In the genomic region with DNA sequence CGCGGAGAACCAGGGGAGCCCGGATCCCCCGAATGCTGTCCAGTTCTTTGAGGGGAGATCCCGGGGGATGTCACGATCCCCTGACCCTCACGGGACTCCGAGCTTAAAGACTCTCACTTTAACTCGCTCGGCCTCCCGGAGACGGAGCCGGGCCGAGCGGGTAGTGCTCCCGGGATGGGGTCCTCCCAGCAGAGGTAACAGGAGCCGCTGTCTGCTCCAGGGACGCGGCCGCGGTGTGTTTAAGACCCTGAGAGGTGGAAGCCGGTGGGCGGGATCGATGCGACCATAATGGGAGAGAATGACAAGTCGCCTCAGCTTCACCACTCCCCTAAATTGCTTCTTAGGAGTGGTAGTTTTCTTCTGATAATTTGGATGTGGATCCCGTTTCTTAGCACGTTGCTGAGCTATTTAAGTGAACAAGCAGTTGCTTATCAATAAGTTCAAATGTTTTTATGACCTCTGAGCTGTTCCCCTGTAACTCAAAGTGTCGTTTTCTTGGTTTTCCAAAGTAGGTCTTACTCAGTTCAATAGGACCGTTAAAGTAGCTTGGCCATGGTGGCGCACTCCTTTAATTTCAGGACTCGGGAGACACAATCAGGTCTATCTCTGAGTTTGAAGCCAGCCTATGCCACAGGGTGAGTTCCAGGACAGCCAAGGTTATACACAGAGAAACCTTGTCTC, we compare ENCODE assay signal across 9 mouse cellular contexts. TPM values are rescaled to one million over a fixed set of nuclear protein-coding genes. Genes with fewer than 3 reads are reported as not detected.
DNase-seq lines count a peak whose midpoint lies in the region; ATAC-seq and TF ChIP-seq lines count a peak whose summit lies in the region.
"Not testable (repeated sequence)": the region's sequence is repeated elsewhere in the genome, so short reads cannot be mapped to it uniquely, and the experiment has no call there.
"Had no signal": no experiment of that assay in that cellular context is flagged by ENCODE, and none has a peak within 500 bp of the region (broad histone marks: within the 10 kb centered on the region; RNA-seq: fewer than 3 reads in every experiment).

No protein-coding gene starts in this region.

- peak overlapping the region; percentile 78 for H3K9ac ChIP-seq in hindbrain, embryonic 16.5 days (ENCODE audit: low read depth, low read length)
- peak overlapping the region; percentile 79 for H3K9ac ChIP-seq in neural tube, embryonic 15.5 days (replicated peaks)

- H3K4me2 ChIP-seq in hindbrain, embryonic 16.5 days (ENCODE audit: low read length), result peak overlapping the region; percentile 84
- peak overlapping the region; percentile 55 for H3K4me2 ChIP-seq in neural tube, embryonic 15.5 days

- WGBS in hindbrain, embryonic 16.5 days, result under 1% methylated on average over 19 of the region's 32 CpGs
- 1% methylated on average over 29 of the region's 32 CpGs for WGBS in neural tube, embryonic 15.5 days

- H3K36me3 ChIP-seq in hindbrain, embryonic 16.5 days (ENCODE audit: control insufficient read depth, insufficient read depth, low read length), result not testable (repeated sequence)
- H3K36me3 ChIP-seq in neural tube, embryonic 15.5 days, result peaks cover 14% of the 10 kb centered on the region; the same call in 1 of the 2 replicates

- H3K27me3 ChIP-seq in hindbrain, embryonic 16.5 days (replicated peaks; ENCODE audit: control insufficient read depth, insufficient read depth, low read length); neural tube, embryonic 15.5 days (replicated peaks): not testable (repeated sequence)

- peak; percentile 51; the same call in 1 of the 2 replicates for ATAC-seq in hindbrain, embryonic 16.5 days
- ATAC-seq in neural tube, embryonic 15.5 days (ENCODE audit: low FRiP score), result peak; percentile 65

- DNase-seq in R1 (ENCODE audit: low read depth, low spot score), result peak; percentile 63
- DNase-seq in gastrocnemius, adult 18-20 months (ENCODE audit: low spot score), result peak; percentile 22
- DNase-seq in layer of hippocampus, postnatal 14 days (ENCODE audit: low spot score in 2 of 2), result peak; percentile 16 to 39
- DNase-seq in lung, postnatal 14 days, result peak; percentile 24
- peak; percentile 54 for DNase-seq in thymus, postnatal 4 days

- not testable (repeated sequence) for H3K9me3 ChIP-seq in hindbrain, embryonic 16.5 days (ENCODE audit: control insufficient read depth, low read length); neural tube, embryonic 15.5 days (replicated peaks)

- H3K4me1 ChIP-seq in cortical plate, adult 2 months (ENCODE audit: control insufficient read depth, insufficient read depth, low read length), result not testable (repeated sequence)
- peaks cover 17% of the 10 kb centered on the region for H3K4me1 ChIP-seq in hindbrain, embryonic 16.5 days (ENCODE audit: control insufficient read depth, insufficient read depth, low read depth, low read length)
- peaks cover 39% of the 10 kb centered on the region for H3K4me1 ChIP-seq in neural tube, embryonic 15.5 days

- H3K27ac ChIP-seq in cortical plate, adult 2 months (ENCODE audit: insufficient read depth, low read length), result not testable (repeated sequence)
- H3K27ac ChIP-seq in hindbrain, embryonic 16.5 days (ENCODE audit: low read depth, low read length), result peak overlapping the region; percentile 87
- peak overlapping the region; percentile 94 for H3K27ac ChIP-seq in neural tube, embryonic 15.5 days (replicated peaks)

- TF ChIP-seq CTCF in cortical plate, adult 2 months (IDR thresholded peaks at IDR 0.05; ENCODE audit: extremely low read depth, insufficient read depth, low read length), result not testable (repeated sequence)

- H3K4me3 ChIP-seq in cortical plate, adult 2 months (ENCODE audit: insufficient read depth, low read length), result peak overlapping the region; percentile 68
- H3K4me3 ChIP-seq in hindbrain, embryonic 16.5 days (ENCODE audit: low read length), result peak overlapping the region; percentile 64
- peak overlapping the region; percentile 70 for H3K4me3 ChIP-seq in neural tube, embryonic 15.5 days (replicated peaks)

- TF ChIP-seq POLR2A in cortical plate, adult 2 months (IDR thresholded peaks at IDR 0.05; ENCODE audit: extremely low read depth, insufficient read depth, low read length), result not testable (repeated sequence)

RNA-seq across cellular contexts. Expression of a gene that starts 3.0 kb away (rescaled TPM):
- polyA plus RNA-seq in cortical plate, adult 2 months (2012; rRNA removed), result 37.1 and 38.2 TPM in 2 replicates
- 10 to 100 TPM; 10.2 to 11.5 TPM for total RNA-seq in gastrocnemius, adult 18-20 months (2021)
- 28.7 and 29.7 TPM in 2 replicates for polyA plus RNA-seq in hindbrain, embryonic 16.5 days (2015; fragmentation: Nextera tagmentation; extraction: Ambion mirVana)
- 10 to 100 TPM; 22.7 to 28.5 TPM for total RNA-seq in layer of hippocampus, postnatal 14 days (2021)
- polyA plus RNA-seq in neural tube, embryonic 15.5 days (2015; fragmentation: Nextera tagmentation; extraction: Ambion mirVana), result 23.2 and 31.7 TPM in 2 replicates

RNA-seq across cellular contexts. Expression of a gene that starts 23.4 kb away (rescaled TPM):
- polyA plus RNA-seq in cortical plate, adult 2 months (2012; rRNA removed), result 83.2 and 83.8 TPM in 2 replicates
- total RNA-seq in gastrocnemius, adult 18-20 months (2021), result 10 to 100 TPM; 48.0 to 50.7 TPM
- polyA plus RNA-seq in hindbrain, embryonic 16.5 days (2015; fragmentation: Nextera tagmentation; extraction: Ambion mirVana), result 95.2 and 106 TPM in 2 replicates
- total RNA-seq in layer of hippocampus, postnatal 14 days (2021), result 10 to 100 TPM; 87.7 to 88.8 TPM
- polyA plus RNA-seq in neural tube, embryonic 15.5 days (2015; fragmentation: Nextera tagmentation; extraction: Ambion mirVana), result 101 and 102 TPM in 2 replicates

RNA-seq across cellular contexts. Expression of a gene that starts 30.1 kb away (rescaled TPM):
- not detected in 2 replicates for polyA plus RNA-seq in cortical plate, adult 2 months (2012; rRNA removed)
- under 1 TPM; 0.36 to 0.62 TPM for total RNA-seq in gastrocnemius, adult 18-20 months (2021)
- polyA plus RNA-seq in hindbrain, embryonic 16.5 days (2015; fragmentation: Nextera tagmentation; extraction: Ambion mirVana), result not detected in 2 replicates
- not detected for total RNA-seq in layer of hippocampus, postnatal 14 days (2021)
- polyA plus RNA-seq in neural tube, embryonic 15.5 days (2015; fragmentation: Nextera tagmentation; extraction: Ambion mirVana), result not detected in 2 replicates
- total RNA-seq: layer of hippocampus, adult 8-10 months had no signal

RNA-seq across cellular contexts. Expression of a gene that starts 30.9 kb away (rescaled TPM):
- polyA plus RNA-seq in cortical plate, adult 2 months (2012; rRNA removed), result 184 and 215 TPM in 2 replicates
- total RNA-seq in gastrocnemius, adult 18-20 months (2021), result 100 to 1,000 TPM; 138 to 213 TPM
- polyA plus RNA-seq in hindbrain, embryonic 16.5 days (2015; fragmentation: Nextera tagmentation; extraction: Ambion mirVana), result 442 and 458 TPM in 2 replicates
- 100 to 1,000 TPM; 278 to 351 TPM for total RNA-seq in layer of hippocampus, postnatal 14 days (2021)
- 475 and 549 TPM in 2 replicates for polyA plus RNA-seq in neural tube, embryonic 15.5 days (2015; fragmentation: Nextera tagmentation; extraction: Ambion mirVana)

RNA-seq across cellular contexts. Expression of a gene that starts 47.7 kb away (rescaled TPM):
- polyA plus RNA-seq in cortical plate, adult 2 months (2012; rRNA removed), result 42.0 and 43.2 TPM in 2 replicates
- 10 to 100 TPM; 32.3 to 32.8 TPM for total RNA-seq in gastrocnemius, adult 18-20 months (2021)
- polyA plus RNA-seq in hindbrain, embryonic 16.5 days (2015; fragmentation: Nextera tagmentation; extraction: Ambion mirVana), result 103 and 108 TPM in 2 replicates
- 100 to 1,000 TPM; 106 to 107 TPM for total RNA-seq in layer of hippocampus, postnatal 14 days (2021)
- 102 and 105 TPM in 2 replicates for polyA plus RNA-seq in neural tube, embryonic 15.5 days (2015; fragmentation: Nextera tagmentation; extraction: Ambion mirVana)
